8 mouse cellular contexts compared by ENCODE assay signal in genomic region chrX:18254767-18255166, GRCm38 (mm10).
DNase-seq lines count a peak whose midpoint lies in the region; ATAC-seq and TF ChIP-seq lines count a peak whose summit lies in the region.

No protein-coding gene starts in this region.

- no peak overlapping the region for H3K4me2 ChIP-seq in hindbrain, embryonic 12.5 days (replicated peaks)

- no peak overlapping the region for H3K27ac ChIP-seq in hindbrain, embryonic 12.5 days
- H3K27ac ChIP-seq in left cerebral cortex, adult 2 months = no peak overlapping the region

- intact Hi-C loops in left cerebral cortex, adult 2 months (cut with DNase I) = loop anchor here (2.0 to 10.0 kb wide), 3 partner anchors 92 to 1360 kb away; partner anchors contain the start of gene Kdm6a

- WGBS in hindbrain, embryonic 12.5 days = 61% methylated on average over 4 of the region's 4 CpGs

- H3K9me3 ChIP-seq in hindbrain, embryonic 12.5 days (replicated peaks) = no peaks in the 10 kb centered on the region

- peak; percentile 27 to 66 for DNase-seq in right cerebral cortex, adult 2 months (ENCODE audit: low spot score in 2 of 2)
- no peak for DNase-seq in right cerebral cortex, postnatal 4 days
- peak; percentile 68 for DNase-seq in embryo, embryonic 10.5 days (ENCODE audit: low spot score)
- DNase-seq in left cerebral cortex, adult 2 months (ENCODE audit: extremely low spot score in 1 of 2, low spot score in 2 of 2) = peak; percentile 26 to 33
- no peak for DNase-seq in urinary bladder, postnatal 25 days (ENCODE audit: low spot score)

- ATAC-seq in activated CD4-positive, CD25-positive, alpha-beta regulatory T cell, adult 4 months = peak; percentile 61
- 0 out of 2 replicates have a peak, but pooled peaks have one; percentile 75 for ATAC-seq in hindbrain, embryonic 12.5 days (ENCODE audit: low FRiP score)
- 0 out of 2 replicates have a peak, but pooled peaks have one; percentile 59 for ATAC-seq in monocyte, adult 5-6 weeks (replicated peaks; ENCODE audit: insufficient number of reproducible peaks, low FRiP score, low TSS enrichment, poor library complexity, severe bottlenecking)

- peaks cover 19% of the 10 kb centered on the region for H3K36me3 ChIP-seq in hindbrain, embryonic 12.5 days

- TF ChIP-seq CTCF in left cerebral cortex, adult 2 months (IDR thresholded peaks at IDR 0.05) = peak; percentile 90

- H3K4me3 ChIP-seq in hindbrain, embryonic 12.5 days = no peak overlapping the region
- no peak overlapping the region for H3K4me3 ChIP-seq in left cerebral cortex, adult 2 months

- no peaks in the 10 kb centered on the region for H3K27me3 ChIP-seq in hindbrain, embryonic 12.5 days

- no peaks in the 10 kb centered on the region for H3K4me1 ChIP-seq in hindbrain, embryonic 12.5 days

- H3K9ac ChIP-seq in hindbrain, embryonic 12.5 days = no peak overlapping the region

Comparison
In these comparisons a context has a peak if more than half of its experiments do, and no peak if none do; other contexts are left out.
1. DNase-seq: peak in right cerebral cortex, adult 2 months (2 of 2), embryo, embryonic 10.5 days (single experiment) and left cerebral cortex, adult 2 months (2 of 2); none in right cerebral cortex, postnatal 4 days (single experiment) and urinary bladder, postnatal 25 days (single experiment).
2. Peak in every context shown above with its lines, with median percentiles within 50 percentile points of each other: ATAC-seq.